Mouse (Mus musculus): Measurements from ENCODE around the gene Angpt4. TPM values are rescaled to one million over a fixed set of nuclear protein-coding genes. Genes with fewer than 3 reads are reported as not detected.
A peak's percentile ranks its signal among the peaks of the same experiment; 100 is the strongest.

Gene Angpt4
- polyA plus RNA-seq, 1 experiment from 2014 or later = 0.32 TPM

DNA sequence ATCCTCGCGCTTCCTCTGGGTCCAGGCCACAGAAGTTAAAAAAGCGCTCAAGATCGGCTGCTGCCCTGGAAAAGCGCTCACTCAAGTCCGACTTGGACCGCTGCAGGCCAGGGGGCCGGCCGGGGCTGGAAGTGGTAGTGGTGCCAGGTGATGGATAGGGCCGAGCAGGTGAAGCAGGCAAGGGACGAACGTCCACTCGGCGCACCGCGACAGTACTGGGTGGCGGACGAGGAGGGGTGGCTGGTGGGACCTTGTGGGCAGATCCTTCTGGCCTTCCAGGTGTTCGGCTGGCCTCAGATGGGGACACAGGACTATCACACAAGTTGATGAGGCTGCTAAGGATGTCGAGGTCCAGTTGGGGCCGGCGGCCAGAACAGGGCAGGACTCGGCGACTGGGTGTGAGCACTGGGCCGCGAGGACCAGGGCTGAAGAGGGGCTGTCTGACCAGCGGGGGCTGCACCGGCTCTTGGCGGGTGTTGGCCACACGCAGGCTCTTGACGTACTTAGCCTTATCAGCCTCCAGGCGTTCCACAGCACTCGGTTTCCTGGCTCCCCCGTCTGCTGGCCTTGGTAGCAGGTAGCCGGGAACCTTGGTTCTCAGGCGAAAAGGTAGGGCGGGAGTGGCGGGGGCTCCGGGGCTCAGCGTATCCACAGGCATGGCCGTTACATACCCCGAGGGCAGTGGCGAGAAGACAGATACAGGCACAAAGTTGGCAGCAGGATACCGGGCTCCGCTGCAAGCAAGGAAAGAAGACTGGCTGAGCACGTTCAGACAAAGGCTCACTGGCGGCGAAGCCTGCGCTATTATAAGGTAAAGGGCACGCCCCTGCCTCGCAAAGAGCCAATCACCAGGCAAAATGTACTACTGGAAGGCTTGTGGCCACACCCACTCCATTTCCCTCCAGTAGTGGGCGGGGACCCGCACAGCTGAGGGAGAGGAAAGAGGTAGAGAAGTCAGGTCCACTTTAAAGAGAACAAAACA lies 59.5 kb downstream of the Angpt4 start:
- Histone ChIP-seq H3K27ac (ENCODE audit: low read depth, low read length) (0 out of 2 replicates have a peak overlapping the region, but pooled peaks have one; percentile 2), H3K27me3 (replicated peaks; ENCODE audit: control insufficient read depth, insufficient read depth, low read length) (peaks cover 23% of the 10 kb centered on the region), H3K4me3 (ENCODE audit: low read depth, low read length) (peak overlapping the region; percentile 22), H3K4me2 (peak overlapping the region; percentile 58), H3K9me3 (ENCODE audit: control insufficient read depth, low read length) (no peaks in the 10 kb centered on the region), H3K4me1 (replicated peaks; ENCODE audit: control insufficient read depth, insufficient read depth, low read length) (peaks cover 41% of the 10 kb centered on the region), H3K9ac (ENCODE audit: low read depth, low read length) (no peak overlapping the region), H3K36me3 (ENCODE audit: control insufficient read depth, insufficient read depth, low read length) (peaks cover 16% of the 10 kb centered on the region; the same call in 1 of the 2 replicates)
- ATAC-seq (replicated peaks; ENCODE audit: low FRiP score) = peak; percentile 89
- 46% methylated on average over 53 of the region's 53 CpGs for WGBS
- DNase-seq (ENCODE audit: low spot score) = peak; percentile 72

DNA sequence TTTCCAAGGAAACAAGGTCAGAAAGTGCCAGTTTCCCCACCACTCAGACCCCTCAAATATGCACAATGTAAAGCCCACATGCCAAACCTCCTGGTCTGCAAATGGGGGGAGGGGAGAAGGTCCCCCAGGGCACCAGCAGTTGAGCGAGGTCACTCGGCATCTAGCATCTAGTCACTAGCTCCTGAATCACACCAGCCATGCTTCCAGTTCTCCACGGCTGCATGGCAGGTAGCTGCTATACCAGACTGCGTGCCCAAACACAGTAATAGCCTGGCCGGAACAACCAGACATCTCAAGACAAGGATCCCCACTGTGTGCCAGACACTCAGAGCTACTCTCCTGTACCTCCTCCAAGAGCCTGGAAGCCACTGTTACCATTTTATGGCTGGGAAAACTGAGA lies 60.7 kb downstream of the Angpt4 start:
- H3K4me3 ChIP-seq (ENCODE audit: low read depth, low read length) = no peak overlapping the region
- WGBS = 90% methylated on average over 5 of the region's 5 CpGs
- no peak overlapping the region for H3K4me2 ChIP-seq
- H3K9ac ChIP-seq (ENCODE audit: low read depth, low read length) = no peak overlapping the region
- H3K36me3 ChIP-seq (ENCODE audit: control insufficient read depth, insufficient read depth, low read length) = peaks cover 16% of the 10 kb centered on the region; the same call in 1 of the 2 replicates
- H3K4me1 ChIP-seq (replicated peaks; ENCODE audit: control insufficient read depth, insufficient read depth, low read length) = peaks cover 41% of the 10 kb centered on the region
- no peaks in the 10 kb centered on the region for H3K9me3 ChIP-seq (ENCODE audit: control insufficient read depth, low read length)
- no peak for ATAC-seq (replicated peaks; ENCODE audit: low FRiP score)
- no peak for DNase-seq (ENCODE audit: low spot score)
- peaks cover 23% of the 10 kb centered on the region for H3K27me3 ChIP-seq (replicated peaks; ENCODE audit: control insufficient read depth, insufficient read depth, low read length)
- H3K27ac ChIP-seq (ENCODE audit: low read depth, low read length) = no peak overlapping the region

DNA sequence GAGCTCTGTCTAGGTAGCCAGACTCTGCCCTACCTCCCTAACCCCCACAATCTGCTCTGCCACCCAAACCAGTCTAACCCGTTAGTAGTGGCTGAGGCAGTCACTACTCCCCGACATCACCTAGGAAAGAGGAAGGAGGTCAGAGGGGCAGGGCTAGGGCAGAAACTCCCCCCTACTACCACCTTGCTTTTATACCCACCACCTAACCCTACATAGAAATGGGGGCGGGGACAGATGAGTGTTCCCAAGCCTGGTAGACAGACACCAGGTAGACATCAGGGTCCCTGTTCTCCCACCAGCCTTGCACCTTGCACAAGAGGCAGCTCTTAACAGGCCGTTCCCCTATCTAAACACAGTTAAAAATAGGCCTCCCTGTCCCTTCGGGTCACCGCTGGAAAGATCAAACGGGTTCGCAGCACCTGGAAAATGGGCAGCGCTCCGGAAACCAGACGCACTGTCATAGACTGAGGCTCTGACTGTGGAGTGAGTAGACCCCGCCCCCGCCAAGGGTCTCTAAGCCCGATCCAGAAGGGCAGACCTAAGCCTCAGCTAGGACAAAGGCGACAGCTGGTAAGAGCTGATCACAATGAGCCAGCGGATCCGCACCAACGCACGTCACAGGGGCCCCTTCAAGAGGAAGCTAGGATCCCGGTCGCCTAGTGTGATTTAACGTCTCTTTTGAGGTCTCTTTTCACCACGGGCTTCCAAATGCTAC lies 62.0 kb downstream of the Angpt4 start:
- Histone ChIP-seq H3K27me3 (replicated peaks; ENCODE audit: control insufficient read depth, insufficient read depth, low read length) (peaks cover 20% of the 10 kb centered on the region), H3K4me1 (replicated peaks; ENCODE audit: control insufficient read depth, insufficient read depth, low read length) (peaks cover 47% of the 10 kb centered on the region), H3K9ac (ENCODE audit: low read depth, low read length) (no peak overlapping the region), H3K4me2 (peak overlapping the region; percentile 62), H3K4me3 (ENCODE audit: low read depth, low read length) (peak overlapping the region; percentile 32), H3K27ac (ENCODE audit: low read depth, low read length) (no peak overlapping the region), H3K36me3 (ENCODE audit: control insufficient read depth, insufficient read depth, low read length) (peaks cover 15% of the 10 kb centered on the region; the same call in 1 of the 2 replicates), H3K9me3 (ENCODE audit: control insufficient read depth, low read length) (no peaks in the 10 kb centered on the region)
- ATAC-seq (replicated peaks; ENCODE audit: low FRiP score) (peak; percentile 18; the same call in 1 of the 2 replicates), DNase-seq (ENCODE audit: low spot score) (no peak)
- 11% methylated on average over 23 of the region's 23 CpGs for WGBS

DNA sequence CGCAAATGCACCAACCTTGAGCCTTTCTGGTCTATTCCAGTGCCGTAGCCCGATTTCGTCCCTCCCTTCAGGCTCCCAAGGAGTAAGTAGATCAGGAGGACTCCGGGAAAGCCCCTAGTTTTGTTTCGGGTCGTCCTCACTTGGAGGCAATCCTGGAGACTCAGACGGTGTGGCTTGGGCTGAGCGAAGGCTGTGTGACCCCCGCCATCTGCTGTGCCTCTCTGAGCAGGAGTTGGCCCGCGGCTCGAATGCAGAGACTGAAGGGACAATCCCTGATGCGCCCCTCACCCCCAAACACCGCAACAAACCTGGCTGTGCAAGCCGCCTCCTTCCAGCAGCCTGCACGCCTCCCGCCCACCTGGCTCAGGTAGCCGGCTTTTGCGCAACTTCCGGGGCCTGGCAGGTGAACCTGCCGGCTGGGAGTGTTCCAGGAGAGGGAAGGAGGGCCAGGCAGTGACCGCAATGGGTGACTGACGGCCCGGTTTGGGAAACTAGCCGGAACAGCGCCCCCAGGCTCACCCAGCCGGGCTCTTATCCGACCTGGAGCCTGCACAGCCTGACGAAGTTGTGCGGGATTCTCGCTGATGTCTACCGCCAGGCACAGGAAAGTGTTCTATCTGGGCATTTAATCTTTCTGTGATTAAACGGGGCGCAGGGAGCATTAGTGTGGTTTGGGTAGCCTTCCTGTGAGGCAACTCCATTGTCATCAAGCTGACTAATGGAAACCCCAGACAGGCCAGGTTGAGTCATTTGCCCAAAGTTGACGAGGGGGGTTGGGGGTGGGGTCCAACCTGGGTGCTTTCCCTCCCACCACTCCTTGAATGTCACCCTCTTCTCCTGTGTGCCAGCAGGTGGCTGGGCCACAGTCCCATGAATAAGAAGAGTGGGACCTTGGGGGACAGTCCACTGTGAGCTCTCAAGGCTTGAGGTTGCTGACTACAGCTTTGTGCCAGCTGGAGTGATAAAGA lies 62.9 kb downstream of the Angpt4 start:
- Histone ChIP-seq H3K4me2 (peak overlapping the region; percentile 62), H3K27me3 (replicated peaks; ENCODE audit: control insufficient read depth, insufficient read depth, low read length) (peaks cover 20% of the 10 kb centered on the region), H3K9ac (ENCODE audit: low read depth, low read length) (no peak overlapping the region), H3K27ac (ENCODE audit: low read depth, low read length) (no peak overlapping the region), H3K36me3 (ENCODE audit: control insufficient read depth, insufficient read depth, low read length) (peaks cover 11% of the 10 kb centered on the region; the same call in 1 of the 2 replicates), H3K4me3 (ENCODE audit: low read depth, low read length) (peak overlapping the region; percentile 32), H3K9me3 (ENCODE audit: control insufficient read depth, low read length) (no peaks in the 10 kb centered on the region), H3K4me1 (replicated peaks; ENCODE audit: control insufficient read depth, insufficient read depth, low read length) (peaks cover 50% of the 10 kb centered on the region)
- WGBS = 5% methylated on average over 36 of the region's 36 CpGs
- DNase-seq (ENCODE audit: low spot score) = no peak
- ATAC-seq (replicated peaks; ENCODE audit: low FRiP score) = no peak

DNA sequence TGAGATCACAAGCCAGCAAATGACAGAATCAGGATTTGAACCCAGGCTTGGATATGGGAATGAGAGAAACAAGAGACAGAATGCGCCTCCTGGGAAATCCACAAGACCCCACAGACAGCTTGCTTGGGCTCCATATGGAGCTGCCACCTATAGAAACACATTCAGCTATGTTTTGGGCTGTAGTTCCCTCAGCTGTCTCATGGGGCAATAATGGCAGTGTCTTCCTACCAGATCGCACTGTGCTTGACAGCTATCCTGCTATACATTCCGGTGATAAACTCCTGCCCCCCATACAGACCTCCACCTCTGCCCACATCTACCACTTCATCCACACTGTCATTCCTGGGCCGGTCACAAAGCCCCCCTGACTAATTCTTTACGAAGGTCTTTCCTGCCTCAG lies 64.3 kb downstream of the Angpt4 start:
- H3K4me2 ChIP-seq = no peak overlapping the region
- H3K9ac ChIP-seq (ENCODE audit: low read depth, low read length) = no peak overlapping the region
- no peaks in the 10 kb centered on the region; the same call in 1 of the 2 replicates for H3K36me3 ChIP-seq (ENCODE audit: control insufficient read depth, insufficient read depth, low read length)
- H3K4me3 ChIP-seq (ENCODE audit: low read depth, low read length) = no peak overlapping the region
- no peak overlapping the region for H3K27ac ChIP-seq (ENCODE audit: low read depth, low read length)
- H3K9me3 ChIP-seq (ENCODE audit: control insufficient read depth, low read length) = no peaks in the 10 kb centered on the region
- no peak for DNase-seq (ENCODE audit: low spot score)
- H3K4me1 ChIP-seq (replicated peaks; ENCODE audit: control insufficient read depth, insufficient read depth, low read length) = peaks cover 50% of the 10 kb centered on the region
- 71% methylated on average over 5 of the region's 5 CpGs for WGBS
- H3K27me3 ChIP-seq (replicated peaks; ENCODE audit: control insufficient read depth, insufficient read depth, low read length) = peaks cover 20% of the 10 kb centered on the region
- ATAC-seq (replicated peaks; ENCODE audit: low FRiP score) = no peak

DNA sequence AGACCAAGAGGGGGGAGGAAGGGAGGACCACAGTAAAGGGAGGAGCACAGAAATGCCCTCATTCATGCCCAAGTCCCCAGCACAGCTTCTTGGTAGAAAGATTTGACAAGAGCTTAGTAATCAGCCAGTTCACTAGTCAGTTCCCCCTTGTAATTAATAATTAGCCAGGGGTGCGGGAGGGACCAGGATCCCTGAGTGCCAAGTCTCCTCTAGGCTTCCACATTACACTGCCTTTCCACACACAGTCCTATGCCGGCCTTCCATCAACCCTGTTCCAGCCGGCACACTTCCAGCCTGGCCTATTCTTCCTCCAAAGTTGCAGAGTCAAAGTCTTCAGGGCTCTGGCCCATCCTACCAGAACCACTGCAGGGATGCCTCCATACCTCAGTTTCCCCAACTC lies 65.1 kb downstream of the Angpt4 start:
- Histone ChIP-seq H3K4me1 (replicated peaks; ENCODE audit: control insufficient read depth, insufficient read depth, low read length) (peaks cover 47% of the 10 kb centered on the region), H3K9ac (ENCODE audit: low read depth, low read length) (no peak overlapping the region), H3K27me3 (replicated peaks; ENCODE audit: control insufficient read depth, insufficient read depth, low read length) (peaks cover 20% of the 10 kb centered on the region), H3K4me2 (peak overlapping the region; percentile 28; the same call in 1 of the 2 replicates), H3K4me3 (ENCODE audit: low read depth, low read length) (no peak overlapping the region), H3K27ac (ENCODE audit: low read depth, low read length) (no peak overlapping the region), H3K36me3 (ENCODE audit: control insufficient read depth, insufficient read depth, low read length) (no peaks in the 10 kb centered on the region), H3K9me3 (ENCODE audit: control insufficient read depth, low read length) (no peaks in the 10 kb centered on the region)
- 87% methylated on average over 3 of the region's 3 CpGs for WGBS
- no peak for DNase-seq (ENCODE audit: low spot score)
- ATAC-seq (replicated peaks; ENCODE audit: low FRiP score) = no peak

DNA sequence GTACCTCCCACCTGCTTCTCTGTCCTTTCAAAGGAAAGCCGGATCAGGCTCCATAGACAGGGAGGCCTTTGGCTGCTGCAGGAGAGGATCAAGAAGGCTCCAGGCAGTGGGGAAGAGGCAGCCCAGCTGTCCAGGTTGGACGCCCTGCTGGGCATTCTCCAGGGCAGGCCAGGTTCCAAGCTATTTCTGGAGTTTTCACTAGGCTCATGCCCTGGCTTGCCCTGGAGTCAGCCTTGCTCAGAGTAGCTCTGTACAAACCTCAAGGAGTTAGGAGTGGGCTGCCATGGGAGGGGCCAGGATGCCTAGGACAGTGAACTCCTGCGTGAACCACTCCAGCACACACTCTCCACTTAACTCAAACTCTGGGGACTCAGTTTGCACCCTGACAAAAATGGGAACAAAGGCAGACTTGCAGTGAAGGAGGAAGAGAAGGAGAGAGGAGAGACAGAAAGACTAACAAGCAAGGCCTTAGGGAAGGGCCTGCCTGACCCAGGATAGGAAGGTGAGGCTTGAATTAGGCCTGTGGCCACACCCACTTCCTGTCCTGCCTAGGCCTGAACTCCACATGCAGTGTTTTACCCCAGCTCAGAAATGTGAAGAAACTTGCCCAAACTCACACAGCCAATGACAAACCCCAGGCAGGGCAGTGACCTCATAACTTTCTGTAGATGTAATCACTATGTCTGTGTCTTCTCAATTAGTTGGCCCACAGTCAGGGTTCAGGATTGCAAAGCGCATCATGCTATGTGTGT lies 66.9 kb downstream of the Angpt4 start:
- H3K27ac ChIP-seq (ENCODE audit: low read depth, low read length) = no peak overlapping the region
- H3K27me3 ChIP-seq (replicated peaks; ENCODE audit: control insufficient read depth, insufficient read depth, low read length) = peaks cover 14% of the 10 kb centered on the region
- H3K4me1 ChIP-seq (replicated peaks; ENCODE audit: control insufficient read depth, insufficient read depth, low read length) = peaks cover 32% of the 10 kb centered on the region
- 78% methylated on average over 4 of the region's 4 CpGs for WGBS
- ATAC-seq (replicated peaks; ENCODE audit: low FRiP score) (no peak), DNase-seq (ENCODE audit: low spot score) (no peak)
- peak overlapping the region; percentile 7; the same call in 1 of the 2 replicates for H3K4me2 ChIP-seq
- H3K36me3 ChIP-seq (ENCODE audit: control insufficient read depth, insufficient read depth, low read length) = no peaks in the 10 kb centered on the region
- no peaks in the 10 kb centered on the region for H3K9me3 ChIP-seq (ENCODE audit: control insufficient read depth, low read length)
- H3K9ac ChIP-seq (ENCODE audit: low read depth, low read length) = no peak overlapping the region
- H3K4me3 ChIP-seq (ENCODE audit: low read depth, low read length) = no peak overlapping the region
